In genomic region chr19:33109941-33110371, GRCm38 (mm10) we compare ENCODE assay signal across 8 mouse cellular contexts.
DNase-seq lines count a peak whose midpoint lies in the region; ATAC-seq and TF ChIP-seq lines count a peak whose summit lies in the region.

No protein-coding gene starts in this region.

- no peak overlapping the region for H3K9ac ChIP-seq in heart, postnatal 0 days (replicated peaks; ENCODE audit: low read depth, low read length)
- no peak overlapping the region for H3K9ac ChIP-seq in lung, embryonic 14.5 days

- WGBS in heart, embryonic 10.5 days = 74% methylated on average over 6 of the region's 6 CpGs
- 58% methylated on average over 6 of the region's 6 CpGs for WGBS in heart, postnatal 0 days
- 43% methylated on average over 6 of the region's 6 CpGs for WGBS in lung, embryonic 14.5 days

- H3K9me3 ChIP-seq in heart, embryonic 10.5 days = no peaks in the 10 kb centered on the region
- H3K9me3 ChIP-seq in heart, postnatal 0 days (replicated peaks; ENCODE audit: control insufficient read depth, low read length) = no peaks in the 10 kb centered on the region
- H3K9me3 ChIP-seq in lung, embryonic 14.5 days (ENCODE audit: low read depth, low read length) = no peaks in the 10 kb centered on the region

- H3K27me3 ChIP-seq in heart, embryonic 10.5 days (ENCODE audit: insufficient read depth, poor library complexity, severe bottlenecking) = no peaks in the 10 kb centered on the region
- H3K27me3 ChIP-seq in heart, postnatal 0 days (ENCODE audit: control insufficient read depth, insufficient read depth, low read length) = no peaks in the 10 kb centered on the region
- H3K27me3 ChIP-seq in lung, embryonic 14.5 days (ENCODE audit: insufficient read depth, low read length) = no peaks in the 10 kb centered on the region

- no peak for TF ChIP-seq EP300 in heart, postnatal 0 days (IDR thresholded peaks at IDR 0.05; ENCODE audit: low read depth)

- DNase-seq in heart, adult 18-20 months = peak; percentile 65 to 83
- no peak for DNase-seq in heart, embryonic 10.5 days (ENCODE audit: low spot score)
- peak; percentile 33 for DNase-seq in NIH3T3 (ENCODE audit: low read depth)
- DNase-seq in heart, postnatal 0 days (ENCODE audit: low spot score) = no peak
- DNase-seq in lung, embryonic 14.5 days = peak; percentile 57
- no peak for DNase-seq in T-cell, adult 2 months (ENCODE audit: low spot score)
- DNase-seq in right cerebral cortex, postnatal 14 days = no peak
- no peak for DNase-seq in spleen, postnatal 14 days (ENCODE audit: low spot score in 2 of 2)

- no peak overlapping the region for H3K4me2 ChIP-seq in heart, postnatal 0 days (ENCODE audit: low read depth, low read length)
- no peak overlapping the region for H3K4me2 ChIP-seq in lung, embryonic 14.5 days

- no peak for TF ChIP-seq CTCF in heart, postnatal 0 days (IDR thresholded peaks at IDR 0.05; ENCODE audit: low read depth)
- TF ChIP-seq CTCF in lung, embryonic 14.5 days (IDR thresholded peaks at IDR 0.05; ENCODE audit: low read depth) = no peak

- ATAC-seq in heart, postnatal 0 days (ENCODE audit: insufficient read depth, low read depth) = peak; percentile 20; the same call in 1 of the 2 replicates
- peak; percentile 70 for ATAC-seq in lung, embryonic 14.5 days (ENCODE audit: insufficient read depth)

- H3K4me3 ChIP-seq in heart, embryonic 10.5 days = no peak overlapping the region
- no peak overlapping the region for H3K4me3 ChIP-seq in heart, postnatal 0 days (ENCODE audit: low read depth, low read length)
- no peak overlapping the region for H3K4me3 ChIP-seq in lung, embryonic 14.5 days (ENCODE audit: low read depth, low read length)

- no peak overlapping the region for H3K27ac ChIP-seq in heart, embryonic 10.5 days
- H3K27ac ChIP-seq in heart, postnatal 0 days (ENCODE audit: low read depth) = peak overlapping the region; percentile 5; the same call in 1 of the 2 replicates
- H3K27ac ChIP-seq in lung, embryonic 14.5 days (ENCODE audit: low read depth) = peak overlapping the region; percentile 1; the same call in 1 of the 2 replicates

- no peaks in the 10 kb centered on the region for H3K4me1 ChIP-seq in heart, embryonic 10.5 days
- H3K4me1 ChIP-seq in heart, postnatal 0 days (ENCODE audit: control insufficient read depth, insufficient read depth) = no peaks in the 10 kb centered on the region
- peaks cover 12% of the 10 kb centered on the region for H3K4me1 ChIP-seq in lung, embryonic 14.5 days (ENCODE audit: insufficient read depth)

- H3K36me3 ChIP-seq in heart, embryonic 10.5 days = no peaks in the 10 kb centered on the region
- H3K36me3 ChIP-seq in heart, postnatal 0 days (replicated peaks; ENCODE audit: control insufficient read depth, insufficient read depth, low read length) = no peaks in the 10 kb centered on the region
- no peaks in the 10 kb centered on the region for H3K36me3 ChIP-seq in lung, embryonic 14.5 days (ENCODE audit: insufficient read depth)

Comparison
In these comparisons a context has a peak if more than half of its experiments do, and no peak if none do; other contexts are left out.
1. DNase-seq: peak in heart, adult 18-20 months (2 of 2), NIH3T3 (single experiment) and lung, embryonic 14.5 days (single experiment); none in heart, embryonic 10.5 days (single experiment), heart, postnatal 0 days (single experiment), T-cell, adult 2 months (single experiment), right cerebral cortex, postnatal 14 days (single experiment) and spleen, postnatal 14 days (0 of 2).